Mouse (Mus musculus) neural tube, embryonic 14.5 days (tissue): Measurements from ENCODE around the gene Xkrx. TPM values are rescaled to one million over a fixed set of nuclear protein-coding genes. Genes with fewer than 3 reads are reported as not detected.

Experiments
- ATAC-seq: fragments of 200-750 bp; cut with Nextera tagmentation; 2 replicates; pipeline ENCODE4 v1.8.0; 2017; ENCODE audit warnings: low read depth, mild to moderate bottlenecking, moderate TSS enrichment, moderate library complexity
- H3K27ac ChIP-seq: fragments of 300-500 bp; sonication (generic); 2 replicates; pipeline ENCODE4 v1.5.1; 2014; ENCODE audit warnings: low read depth, mild to moderate bottlenecking, control low read depth, low read length, moderate library complexity, mixed read lengths
- H3K27me3 ChIP-seq: fragments of 300-500 bp; sonication (generic); 2 replicates; pipeline ENCODE4 v1.6.1; 2014; ENCODE audit warnings: low read length; ENCODE audit not compliant: control insufficient read depth, insufficient read depth
- H3K36me3 ChIP-seq: fragments of 300-500 bp; sonication (generic); 2 replicates; pipeline ENCODE4 v1.6.1; 2014; ENCODE audit warnings: low read length, mixed read lengths; ENCODE audit not compliant: control insufficient read depth, insufficient read depth
- H3K4me1 ChIP-seq: fragments of 300-500 bp; sonication (generic); 2 replicates; pipeline ENCODE4 v1.6.1; 2014; ENCODE audit warnings: low read length; ENCODE audit not compliant: control insufficient read depth, insufficient read depth
- H3K4me2 ChIP-seq: fragments of 300-500 bp; sonication (generic); 2 replicates; pipeline ENCODE4 v1.6.1; 2014; ENCODE audit warnings: mild to moderate bottlenecking, low read depth, low read length, control low read depth
- H3K4me3 ChIP-seq: fragments of 300-500 bp; sonication (generic); 2 replicates; pipeline ENCODE4 v1.5.1; 2014; ENCODE audit warnings: low read depth, low read length, control low read depth, mixed read lengths
- H3K9ac ChIP-seq: fragments of 300-500 bp; sonication (generic); replicated peaks from 2 replicates; pipeline ENCODE4 v1.6.1; 2014; ENCODE audit warnings: low read depth, mild to moderate bottlenecking, control low read depth, low read length, mixed read lengths
- H3K9me3 ChIP-seq: fragments of 300-500 bp; sonication (generic); 2 replicates; pipeline ENCODE4 v1.6.1; 2016; ENCODE audit warnings: low read length; ENCODE audit not compliant: control insufficient read depth
- WGBS: fragments of 180-500 bp; shearing (Covaris S2); extraction: QIAGEN DNeasy Blood & Tissue Kit; methylation state at CpG from one replicate; pipeline ENCODE4 v1.1.7; 2014; 5-methylcytosine and 5-hydroxymethylcytosine counted together
- polyA plus RNA-seq: library from polyadenylated mRNA; unstranded; fragments of >200 nt; fragmentation: Nextera tagmentation; extraction: Ambion mirVana; gene quantifications from 2 replicates; pipeline ENCODE4 v1.2.1, GENCODE M21; 2014

Xkrx gene
- polyA plus RNA-seq, 1 experiment from 2014 or later, result 1.4 TPM

DNA sequence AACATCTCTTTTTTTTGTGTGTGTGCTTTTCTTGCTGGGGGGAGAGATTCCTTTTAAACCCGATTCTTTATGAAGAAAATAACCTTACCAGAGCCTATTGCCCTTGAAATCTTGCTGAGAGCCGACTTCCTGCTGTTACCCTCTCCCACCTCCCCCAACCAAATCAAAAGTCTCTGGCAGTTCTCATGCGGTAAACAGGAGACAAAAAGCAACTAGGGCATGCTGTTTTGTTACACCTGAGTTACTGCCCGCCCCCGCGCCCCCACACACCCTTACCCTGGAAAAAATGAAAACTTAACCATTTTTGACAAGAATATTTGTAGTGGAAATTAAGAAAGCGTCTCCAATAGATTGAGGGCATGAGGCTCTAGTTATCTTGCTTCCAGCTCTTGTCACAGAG lies 3.7 kb downstream of the Xkrx start:
- H3K27ac ChIP-seq, result no peak overlapping the region
- no peaks in the 10 kb centered on the region for H3K4me1 ChIP-seq
- no peak overlapping the region for H3K4me2 ChIP-seq
- 0 out of 2 replicates have a peak, but pooled peaks cover 2% of the 10 kb centered on the region for H3K27me3 ChIP-seq
- no peak overlapping the region for H3K9ac ChIP-seq
- 35% methylated on average over 7 of the region's 7 CpGs for WGBS
- no peaks in the 10 kb centered on the region for H3K9me3 ChIP-seq
- no peak overlapping the region for H3K4me3 ChIP-seq
- no peaks in the 10 kb centered on the region for H3K36me3 ChIP-seq
- ATAC-seq, result no peak

DNA sequence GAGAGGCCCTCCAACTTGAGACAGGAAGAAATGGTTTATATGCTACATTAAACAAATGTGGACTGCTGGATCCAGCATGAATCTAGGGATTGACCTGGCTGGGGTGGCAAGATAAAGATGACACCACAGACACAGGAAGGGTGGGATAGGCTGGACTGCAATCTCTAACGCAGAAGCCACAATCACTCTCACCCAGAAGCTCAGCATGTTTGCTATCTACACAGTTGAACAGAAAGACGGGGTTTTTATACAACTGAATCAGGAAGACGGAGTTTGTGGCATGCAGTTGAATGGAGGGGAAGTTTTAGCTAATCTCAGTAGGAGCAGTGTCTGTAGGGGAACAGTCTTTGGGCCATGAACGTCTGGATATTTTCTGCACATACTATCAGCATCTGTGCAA lies 19.9 kb downstream of the Xkrx start:
- Histone ChIP-seq H3K36me3 (no peaks in the 10 kb centered on the region), H3K9ac (no peak overlapping the region), H3K27ac (no peak overlapping the region), H3K4me1 (no peaks in the 10 kb centered on the region), H3K4me3 (no peak overlapping the region), H3K27me3 (no peaks in the 10 kb centered on the region), H3K4me2 (no peak overlapping the region), H3K9me3 (no peaks in the 10 kb centered on the region)
- no peak for ATAC-seq
- WGBS, result 77% methylated on average over 4 of the region's 4 CpGs

DNA sequence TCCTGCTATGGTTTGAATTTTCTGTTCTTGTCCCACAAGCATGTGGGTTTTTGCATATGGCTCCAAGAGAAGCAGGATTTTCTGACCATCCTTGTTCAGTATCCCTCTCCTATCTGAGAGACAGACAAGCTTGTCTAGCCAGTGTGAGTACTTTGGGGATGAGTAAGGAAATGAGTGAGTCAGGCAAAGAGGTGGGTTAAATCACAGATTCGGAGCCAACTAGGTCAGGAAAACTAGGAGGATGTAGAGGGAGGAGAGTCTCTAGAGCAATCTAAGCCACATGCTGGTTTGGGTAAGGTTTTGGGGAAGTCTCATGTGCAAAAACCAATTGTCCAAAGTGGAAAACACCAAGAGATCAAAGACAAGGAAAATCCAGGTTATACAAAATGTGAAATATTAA lies 20.3 kb downstream of the Xkrx start:
- Histone ChIP-seq H3K36me3 (no peaks in the 10 kb centered on the region), H3K4me2 (no peak overlapping the region), H3K27ac (no peak overlapping the region), H3K4me1 (no peaks in the 10 kb centered on the region), H3K9ac (no peak overlapping the region), H3K27me3 (no peaks in the 10 kb centered on the region), H3K9me3 (no peaks in the 10 kb centered on the region), H3K4me3 (no peak overlapping the region)
- ATAC-seq, result no peak
- WGBS, result 95% methylated on average over 1 of the region's 1 CpGs

DNA sequence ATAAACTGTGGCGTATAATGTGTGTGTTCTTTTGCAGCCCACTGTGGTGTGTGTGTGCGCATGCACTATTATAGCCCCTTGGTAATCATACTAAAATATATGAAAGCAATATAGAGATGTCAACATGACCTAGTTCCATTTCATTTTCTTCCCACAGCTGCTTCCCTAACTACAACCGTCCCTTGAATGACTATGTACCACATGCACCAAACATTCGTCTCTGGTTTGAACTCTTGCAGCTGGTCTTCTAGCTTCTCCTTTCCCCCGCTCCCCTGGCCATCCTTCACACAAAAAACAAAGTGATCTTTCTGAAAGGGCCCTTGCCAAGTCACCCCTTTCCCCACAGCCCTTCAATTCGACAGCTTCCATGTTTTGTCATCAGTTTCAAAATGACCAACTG lies 21.9 kb downstream of the Xkrx start:
- Histone ChIP-seq H3K4me1 (no peaks in the 10 kb centered on the region), H3K27ac (no peak overlapping the region), H3K27me3 (no peaks in the 10 kb centered on the region), H3K9ac (no peak overlapping the region), H3K4me2 (no peak overlapping the region), H3K36me3 (no peaks in the 10 kb centered on the region), H3K9me3 (no peaks in the 10 kb centered on the region), H3K4me3 (no peak overlapping the region)
- no peak for ATAC-seq
- WGBS, result 72% methylated on average over 6 of the region's 6 CpGs

DNA sequence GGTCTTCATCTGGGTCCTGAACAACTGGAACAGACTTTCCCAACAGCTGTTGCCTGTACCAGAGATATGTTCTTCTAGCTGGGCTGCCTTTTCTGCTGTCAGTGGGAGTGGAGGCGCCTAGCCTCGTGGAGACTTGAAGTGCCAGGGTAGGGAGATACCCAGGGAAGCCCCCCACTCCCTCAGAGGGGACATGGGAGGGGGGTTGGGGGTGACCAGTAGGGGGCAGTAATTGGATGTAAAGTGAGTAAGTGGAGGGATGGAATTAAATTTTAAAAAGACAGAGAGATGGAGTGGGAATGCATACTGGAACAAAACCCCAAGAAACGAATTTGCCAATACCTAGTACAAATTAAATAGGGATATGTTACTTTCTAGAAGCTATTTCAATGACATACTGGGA lies 28.1 kb downstream of the Xkrx start:
- no peak overlapping the region for H3K4me2 ChIP-seq
- no peak for ATAC-seq
- H3K4me1 ChIP-seq, result no peaks in the 10 kb centered on the region
- H3K9ac ChIP-seq, result no peak overlapping the region
- no peak overlapping the region for H3K27ac ChIP-seq
- no peaks in the 10 kb centered on the region for H3K27me3 ChIP-seq
- 48% methylated on average over 3 of the region's 3 CpGs for WGBS
- H3K36me3 ChIP-seq, result no peaks in the 10 kb centered on the region
- H3K9me3 ChIP-seq, result no peaks in the 10 kb centered on the region
- H3K4me3 ChIP-seq, result no peak overlapping the region

DNA sequence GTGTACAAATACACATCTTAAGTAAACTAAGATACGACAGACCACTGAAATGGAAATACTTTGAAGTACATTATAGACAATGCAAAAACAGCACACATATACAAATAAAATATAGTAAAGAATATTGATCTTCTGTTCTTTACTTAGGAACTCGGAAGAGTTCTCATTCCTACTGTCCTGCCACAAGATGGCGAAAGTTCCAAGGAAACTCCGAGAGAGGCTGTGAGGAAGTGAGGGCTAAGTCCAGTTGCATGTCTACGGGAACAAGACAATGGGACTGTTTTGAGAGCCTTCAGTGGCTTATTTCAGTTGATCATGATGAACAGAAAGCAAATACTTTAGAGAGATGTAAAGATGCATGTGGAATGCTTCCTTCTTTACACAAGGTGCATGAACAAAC lies 29.6 kb downstream of the Xkrx start:
- 29% methylated on average over 5 of the region's 5 CpGs for WGBS
- H3K27me3 ChIP-seq, result no peaks in the 10 kb centered on the region
- no peak overlapping the region for H3K4me3 ChIP-seq
- no peaks in the 10 kb centered on the region for H3K9me3 ChIP-seq
- H3K4me2 ChIP-seq, result no peak overlapping the region
- H3K27ac ChIP-seq, result no peak overlapping the region
- no peaks in the 10 kb centered on the region for H3K36me3 ChIP-seq
- no peak overlapping the region for H3K9ac ChIP-seq
- H3K4me1 ChIP-seq, result no peaks in the 10 kb centered on the region
- no peak for ATAC-seq

DNA sequence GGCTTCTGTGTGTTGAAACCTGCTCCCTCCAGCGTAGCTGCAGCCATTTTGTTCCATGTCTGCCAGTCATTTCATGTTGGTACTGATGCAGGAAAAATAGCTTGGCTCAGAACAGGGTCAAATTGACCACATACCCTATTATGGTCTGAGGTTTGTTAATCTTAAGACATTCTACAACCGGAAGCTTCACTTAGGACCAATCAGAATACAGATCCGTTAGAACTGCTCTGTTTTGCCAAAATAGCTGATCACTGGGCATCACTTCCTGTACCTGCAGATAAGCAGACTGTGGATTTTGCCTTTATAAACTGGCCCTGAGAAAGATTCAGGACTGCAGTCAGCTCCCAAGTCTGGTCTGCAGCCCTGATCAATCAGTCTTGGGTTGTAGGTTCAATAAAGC lies 33.3 kb downstream of the Xkrx start:
- 80% methylated on average over 3 of the region's 3 CpGs for WGBS

DNA sequence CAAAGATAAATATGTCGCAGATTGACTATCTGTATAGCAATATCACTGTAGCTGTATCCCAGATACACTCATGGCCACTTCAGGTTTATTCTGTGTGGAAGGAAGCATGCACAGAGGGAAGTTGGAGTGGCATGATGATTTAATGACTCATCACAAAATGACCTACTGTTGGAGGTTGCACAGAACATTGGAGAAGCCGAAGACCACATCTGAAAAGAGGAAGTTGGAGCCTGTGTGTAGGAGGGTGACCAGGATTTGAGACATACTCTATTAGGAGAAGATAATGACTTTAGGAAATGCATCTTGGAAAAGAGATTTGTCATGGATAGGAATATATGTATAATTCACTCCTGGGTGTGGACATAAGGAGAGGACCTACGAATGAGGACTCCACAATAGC lies 45.5 kb downstream of the Xkrx start:
- no peaks in the 10 kb centered on the region for H3K27me3 ChIP-seq
- WGBS, result 68% methylated on average over 3 of the region's 3 CpGs

More for the DNA sequence above, 33.3 kb downstream of the Xkrx start:
- Histone ChIP-seq H3K9me3 (no peaks in the 10 kb centered on the region), H3K27me3 (no peaks in the 10 kb centered on the region), H3K36me3 (no peaks in the 10 kb centered on the region), H3K9ac (no peak overlapping the region), H3K4me2 (no peak overlapping the region), H3K27ac (no peak overlapping the region), H3K4me3 (no peak overlapping the region), H3K4me1 (no peaks in the 10 kb centered on the region)
- ATAC-seq, result no peak

DNA sequence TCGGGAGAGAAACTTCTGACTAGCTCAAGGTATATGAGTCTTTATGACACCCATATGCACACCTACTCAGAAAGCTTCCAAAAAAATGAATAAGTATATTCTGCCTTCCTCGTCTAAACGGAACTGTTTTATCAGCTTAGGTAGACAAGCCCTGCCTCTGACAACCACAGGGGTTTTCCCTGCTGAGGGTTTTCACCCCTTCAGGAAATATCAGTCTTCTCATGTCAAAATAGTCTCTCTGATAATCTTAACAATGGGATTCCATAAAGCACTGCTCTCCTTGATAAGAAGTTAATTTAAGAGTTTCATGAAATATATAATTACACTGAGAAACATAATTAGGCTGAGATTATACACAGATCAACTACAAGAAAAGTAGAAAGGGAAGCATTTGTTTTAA lies 50.1 kb downstream of the Xkrx start:
- WGBS, result 87% methylated on average over 3 of the region's 3 CpGs
- ATAC-seq, result no peak

More for the DNA sequence above, 45.5 kb downstream of the Xkrx start:
- no peak for ATAC-seq
- Histone ChIP-seq H3K4me3 (no peak overlapping the region), H3K36me3 (no peaks in the 10 kb centered on the region), H3K4me1 (no peaks in the 10 kb centered on the region), H3K4me2 (no peak overlapping the region), H3K27ac (no peak overlapping the region), H3K9ac (no peak overlapping the region), H3K9me3 (no peaks in the 10 kb centered on the region)

DNA sequence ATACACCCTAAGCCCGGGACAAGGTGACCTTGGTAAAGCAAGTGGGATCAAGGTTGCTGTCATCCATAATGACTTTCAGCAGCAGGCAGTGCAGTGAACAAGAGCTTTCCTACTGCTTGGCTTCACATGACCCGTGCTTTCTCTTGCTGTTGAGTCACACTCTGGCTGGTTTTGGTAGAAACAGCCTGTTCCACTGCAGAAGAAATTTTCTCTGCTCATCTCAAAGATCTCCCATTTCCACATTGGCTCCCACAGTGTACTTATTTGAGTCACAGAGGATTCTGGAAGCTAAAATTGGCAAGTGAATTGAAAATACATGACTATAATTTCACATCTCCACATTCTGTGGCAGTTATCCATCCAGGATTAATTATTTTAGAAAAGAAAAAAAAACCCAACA lies 59.2 kb downstream of the Xkrx start:
- no peaks in the 10 kb centered on the region for H3K4me1 ChIP-seq
- no peak for ATAC-seq
- H3K9me3 ChIP-seq, result no peaks in the 10 kb centered on the region
- no peak overlapping the region for H3K9ac ChIP-seq
- H3K4me3 ChIP-seq, result no peak overlapping the region
- H3K27ac ChIP-seq, result no peak overlapping the region
- H3K4me2 ChIP-seq, result no peak overlapping the region
- H3K36me3 ChIP-seq, result no peaks in the 10 kb centered on the region
- H3K27me3 ChIP-seq, result no peaks in the 10 kb centered on the region
- 61% methylated on average over 2 of the region's 2 CpGs for WGBS

More for the DNA sequence above, 50.1 kb downstream of the Xkrx start:
- no peak overlapping the region for H3K4me3 ChIP-seq
- no peak overlapping the region for H3K9ac ChIP-seq
- no peaks in the 10 kb centered on the region for H3K4me1 ChIP-seq
- no peaks in the 10 kb centered on the region for H3K36me3 ChIP-seq
- H3K27me3 ChIP-seq, result no peaks in the 10 kb centered on the region
- H3K4me2 ChIP-seq, result no peak overlapping the region
- H3K27ac ChIP-seq, result no peak overlapping the region
- no peaks in the 10 kb centered on the region for H3K9me3 ChIP-seq
